Mouse (Mus musculus) hindbrain, embryonic 15.5 days (tissue): ENCODE measurements around the gene Tmem200b. TPM values are rescaled to one million over a fixed set of nuclear protein-coding genes. Genes with fewer than 3 reads are reported as not detected.

Experiments
- ATAC-seq: fragments of 200-750 bp; cut with Nextera tagmentation; 2 replicates; pipeline ENCODE4 v1.8.0; 2017; ENCODE audit warnings: low read depth, moderate number of reproducible peaks, moderate TSS enrichment; ENCODE audit not compliant: low FRiP score
- H3K27ac ChIP-seq: fragments of 300-500 bp; sonication (generic); replicated peaks from 2 replicates; pipeline ENCODE4 v1.5.1; 2015; ENCODE audit warnings: mild to moderate bottlenecking, inconsistent platforms
- H3K27me3 ChIP-seq: fragments of 300-500 bp; sonication (generic); 2 replicates; pipeline ENCODE4 v1.6.1; 2015; ENCODE audit warnings: control low read depth, inconsistent platforms
- H3K36me3 ChIP-seq: fragments of 300-500 bp; sonication (generic); 2 replicates; pipeline ENCODE4 v1.6.1; 2015; ENCODE audit warnings: control low read depth, inconsistent platforms
- H3K4me1 ChIP-seq: fragments of 300-500 bp; sonication (generic); replicated peaks from 2 replicates; pipeline ENCODE4 v1.6.1; 2015; ENCODE audit warnings: control low read depth, inconsistent platforms
- H3K4me2 ChIP-seq: fragments of 300-500 bp; sonication (generic); 2 replicates; pipeline ENCODE4 v1.6.1; 2015; ENCODE audit warnings: moderate library complexity, mild to moderate bottlenecking, inconsistent platforms
- H3K4me3 ChIP-seq: fragments of 300-500 bp; sonication (generic); 2 replicates; pipeline ENCODE4 v1.5.1; 2015; ENCODE audit warnings: mild to moderate bottlenecking, inconsistent platforms
- H3K9ac ChIP-seq: fragments of 300-500 bp; sonication (generic); 2 replicates; pipeline ENCODE4 v1.6.1; 2015; ENCODE audit warnings: inconsistent platforms
- H3K9me3 ChIP-seq: fragments of 300-500 bp; sonication (generic); 2 replicates; pipeline ENCODE4 v1.6.1; 2016; ENCODE audit warnings: control low read depth, inconsistent platforms
- WGBS: fragments of 180-500 bp; shearing (Covaris S2); methylation state at CpG from one replicate; pipeline ENCODE4 v1.1.7; 2015; 5-methylcytosine and 5-hydroxymethylcytosine counted together
- polyA plus RNA-seq: library from polyadenylated mRNA; unstranded; fragments of >200 nt; fragmentation: Nextera tagmentation; extraction: Ambion mirVana; gene quantifications from 2 replicates; pipeline ENCODE4 v1.2.1, GENCODE M21; 2015

Tmem200b gene
- polyA plus RNA-seq, 1 experiment from 2014 or later: 0.29 TPM

DNA sequence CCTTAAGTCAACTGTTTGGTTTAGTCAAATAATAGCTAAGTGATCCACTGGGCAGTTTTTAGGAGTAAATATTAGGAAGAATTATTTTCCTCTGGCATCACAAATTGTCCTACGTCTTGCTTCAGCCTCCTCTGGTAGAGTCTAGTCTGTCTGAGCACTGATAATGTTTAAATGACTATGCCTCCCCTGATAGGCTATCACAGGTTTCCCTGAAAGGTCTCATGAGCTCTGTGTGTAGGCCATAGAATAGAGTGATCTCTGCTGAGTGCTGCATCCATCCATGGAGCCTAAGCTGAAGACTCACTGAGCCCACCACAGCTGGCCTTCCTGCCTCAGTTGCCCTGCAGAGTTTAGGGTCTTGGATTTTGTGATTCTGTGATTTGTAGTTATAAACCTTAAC is 33.0 kb upstream of the Tmem200b start:
- Histone ChIP-seq H3K4me1 (peaks cover 7% of the 10 kb centered on the region; the same call in 1 of the 2 replicates), H3K36me3 (peaks cover 25% of the 10 kb centered on the region), H3K27ac (no peak overlapping the region), H3K9me3 (no peaks in the 10 kb centered on the region), H3K9ac (no peak overlapping the region), H3K4me2 (no peak overlapping the region), H3K27me3 (no peaks in the 10 kb centered on the region), H3K4me3 (no peak overlapping the region)
- ATAC-seq: no peak
- WGBS: 73% methylated on average over 1 of the region's 1 CpGs

DNA sequence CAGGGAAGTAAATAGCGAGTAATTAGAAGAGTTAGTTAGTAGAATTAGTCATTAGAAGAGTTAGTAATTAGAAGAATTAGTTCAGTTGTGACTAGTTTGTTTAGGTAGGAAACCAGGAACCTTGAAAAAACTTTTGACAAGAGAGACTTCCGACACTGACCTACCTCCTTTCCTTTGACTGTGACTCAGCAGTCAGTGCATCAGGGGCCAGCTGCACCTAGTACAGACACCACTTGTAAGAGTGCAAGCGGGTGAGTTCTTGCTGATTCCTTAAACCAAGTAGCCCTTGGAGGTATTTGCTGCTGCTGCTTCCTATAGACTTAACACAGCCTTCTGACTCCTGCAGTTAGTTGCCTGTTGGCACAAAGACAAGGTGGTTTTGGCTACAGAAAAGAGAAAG is 30.9 kb upstream of the Tmem200b start:
- Histone ChIP-seq H3K27me3 (no peaks in the 10 kb centered on the region), H3K4me1 (no peaks in the 10 kb centered on the region), H3K4me2 (no peak overlapping the region), H3K27ac (no peak overlapping the region), H3K9ac (no peak overlapping the region), H3K9me3 (no peaks in the 10 kb centered on the region), H3K36me3 (peaks cover 37% of the 10 kb centered on the region), H3K4me3 (no peak overlapping the region)
- ATAC-seq: no peak
- WGBS: 91% methylated on average over 3 of the region's 3 CpGs

DNA sequence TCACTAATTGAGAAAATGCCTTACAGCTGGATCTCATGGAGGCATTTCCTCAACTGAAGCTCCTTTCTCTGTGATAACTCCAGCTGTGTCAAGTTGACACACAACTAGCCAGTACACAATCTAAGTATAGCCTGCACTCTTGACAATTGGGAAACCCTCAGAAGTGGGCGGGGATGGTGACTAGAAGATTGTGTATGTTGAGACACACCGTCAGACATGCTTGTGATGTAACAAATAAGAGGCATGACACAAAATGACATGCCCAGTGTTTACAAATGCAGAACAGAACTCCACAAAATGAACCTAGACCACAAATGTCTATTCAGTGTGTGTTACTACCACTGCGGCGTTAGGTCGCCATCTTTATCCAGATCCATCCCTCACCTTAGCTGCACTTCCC is 24.5 kb upstream of the Tmem200b start:
- H3K9me3 ChIP-seq: no peaks in the 10 kb centered on the region
- no peak overlapping the region for H3K27ac ChIP-seq
- no peak overlapping the region for H3K4me2 ChIP-seq
- peaks cover 78% of the 10 kb centered on the region for H3K36me3 ChIP-seq
- no peak for ATAC-seq
- 94% methylated on average over 5 of the region's 5 CpGs for WGBS
- no peak overlapping the region for H3K4me3 ChIP-seq
- no peaks in the 10 kb centered on the region for H3K4me1 ChIP-seq
- no peaks in the 10 kb centered on the region for H3K27me3 ChIP-seq
- no peak overlapping the region for H3K9ac ChIP-seq

DNA sequence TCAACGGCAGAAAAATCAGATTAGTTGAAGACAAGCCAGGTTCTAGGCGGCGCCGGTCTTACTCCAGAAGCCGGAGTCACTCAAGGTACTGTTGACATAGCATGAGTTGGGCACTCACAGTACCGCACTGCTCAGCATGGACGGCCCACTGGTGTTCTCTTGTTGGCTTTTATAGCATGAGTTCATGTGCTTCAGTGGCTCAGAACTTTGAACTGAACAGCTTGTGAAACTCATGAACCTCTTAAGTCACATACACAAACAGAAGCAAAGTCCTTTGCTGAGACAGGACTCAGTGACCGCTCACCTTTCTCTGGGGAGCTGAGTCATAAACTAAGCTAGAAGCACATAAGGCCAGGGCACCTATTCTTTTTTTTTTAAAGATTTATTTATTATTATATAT is 23.8 kb upstream of the Tmem200b start:
- no peak overlapping the region for H3K4me2 ChIP-seq
- no peaks in the 10 kb centered on the region for H3K4me1 ChIP-seq
- H3K36me3 ChIP-seq: peaks cover 78% of the 10 kb centered on the region
- no peak overlapping the region for H3K27ac ChIP-seq
- 94% methylated on average over 8 of the region's 8 CpGs for WGBS
- no peaks in the 10 kb centered on the region for H3K9me3 ChIP-seq
- no peak overlapping the region for H3K4me3 ChIP-seq
- no peaks in the 10 kb centered on the region for H3K27me3 ChIP-seq
- H3K9ac ChIP-seq: no peak overlapping the region
- no peak for ATAC-seq

- WGBS: 81% methylated on average over 12 of the region's 12 CpGs
- peaks cover 70% of the 10 kb centered on the region for H3K36me3 ChIP-seq
These were observed 22.9 kb upstream of the Tmem200b start for GRCm38 (mm10) chr4:131898503-131899179.

GRCm38 (mm10) chr4:131899180-131899554 is 22.4 kb upstream of the Tmem200b start:
- H3K27ac ChIP-seq: no peak overlapping the region
- H3K36me3 ChIP-seq: peaks cover 65% of the 10 kb centered on the region
- H3K9me3 ChIP-seq: no peaks in the 10 kb centered on the region
- no peak for ATAC-seq
- H3K4me2 ChIP-seq: no peak overlapping the region
- 81% methylated on average over 6 of the region's 6 CpGs for WGBS
- H3K4me1 ChIP-seq: no peaks in the 10 kb centered on the region
- H3K27me3 ChIP-seq: no peaks in the 10 kb centered on the region
- H3K9ac ChIP-seq: no peak overlapping the region
- H3K4me3 ChIP-seq: no peak overlapping the region

More at GRCm38 (mm10) chr4:131898503-131899179, 22.9 kb upstream of the Tmem200b start:
- Histone ChIP-seq H3K4me1 (no peaks in the 10 kb centered on the region), H3K27ac (no peak overlapping the region), H3K4me3 (no peak overlapping the region), H3K9me3 (no peaks in the 10 kb centered on the region), H3K27me3 (no peaks in the 10 kb centered on the region), H3K4me2 (no peak overlapping the region), H3K9ac (no peak overlapping the region)
- ATAC-seq: no peak

GRCm38 (mm10) chr4:131901090-131901489 is 20.5 kb upstream of the Tmem200b start:
- 91% methylated on average over 15 of the region's 15 CpGs for WGBS
- Histone ChIP-seq H3K4me3 (no peak overlapping the region), H3K4me2 (no peak overlapping the region), H3K27me3 (no peaks in the 10 kb centered on the region), H3K4me1 (no peaks in the 10 kb centered on the region), H3K9me3 (no peaks in the 10 kb centered on the region), H3K9ac (no peak overlapping the region), H3K36me3 (peaks cover 57% of the 10 kb centered on the region), H3K27ac (no peak overlapping the region)
- no peak for ATAC-seq

DNA sequence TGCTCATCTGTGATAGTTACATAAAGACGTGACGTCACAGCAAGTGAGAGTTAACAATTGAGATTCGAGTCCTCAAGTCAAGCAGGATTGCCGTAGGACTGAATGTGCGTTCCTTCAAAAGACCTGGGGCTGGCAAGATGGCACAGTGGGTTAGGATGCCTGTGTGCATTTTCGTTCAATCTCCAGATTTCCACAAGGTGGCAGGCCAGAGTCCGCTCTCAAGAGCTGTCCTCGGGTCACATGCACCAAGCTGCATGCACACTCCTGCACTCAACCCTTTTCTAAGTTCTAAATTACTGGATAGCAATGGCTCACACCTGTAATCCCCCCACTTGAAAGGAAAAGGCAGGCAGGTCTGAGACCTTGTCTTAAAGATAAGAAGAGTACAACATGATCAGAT is 17.1 kb upstream of the Tmem200b start:
- no peak overlapping the region for H3K4me2 ChIP-seq
- ATAC-seq: 0 out of 2 replicates have a peak, but pooled peaks have one; percentile 12
- no peaks in the 10 kb centered on the region for H3K27me3 ChIP-seq
- no peak overlapping the region for H3K4me3 ChIP-seq
- H3K27ac ChIP-seq: no peak overlapping the region
- no peaks in the 10 kb centered on the region for H3K4me1 ChIP-seq
- 63% methylated on average over 8 of the region's 8 CpGs for WGBS
- H3K9ac ChIP-seq: no peak overlapping the region
- H3K9me3 ChIP-seq: no peaks in the 10 kb centered on the region
- H3K36me3 ChIP-seq: peaks cover 36% of the 10 kb centered on the region

DNA sequence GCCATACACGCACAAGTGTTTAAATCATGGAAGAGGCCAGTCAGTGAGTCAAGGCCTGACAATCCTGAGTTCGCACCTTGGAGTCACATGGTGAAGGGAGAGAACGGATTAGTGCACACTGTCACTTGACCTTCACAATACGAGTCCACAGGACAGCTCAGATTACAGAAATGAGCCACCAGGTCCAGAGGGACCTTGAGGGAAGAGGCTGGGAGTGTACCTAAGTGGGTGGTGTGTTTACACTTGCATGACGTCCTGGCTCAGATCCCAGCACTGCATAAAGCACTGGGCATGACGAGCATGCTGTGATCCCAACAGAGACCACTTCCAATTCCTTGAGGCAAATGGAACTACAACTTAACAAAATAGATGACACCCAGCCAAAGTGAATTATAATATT is 15.1 kb upstream of the Tmem200b start:
- H3K36me3 ChIP-seq: peaks cover 16% of the 10 kb centered on the region
- H3K9me3 ChIP-seq: no peaks in the 10 kb centered on the region
- H3K4me2 ChIP-seq: no peak overlapping the region
- 74% methylated on average over 6 of the region's 6 CpGs for WGBS
- H3K9ac ChIP-seq: no peak overlapping the region
- no peaks in the 10 kb centered on the region for H3K27me3 ChIP-seq
- H3K27ac ChIP-seq: no peak overlapping the region
- H3K4me1 ChIP-seq: peaks cover 13% of the 10 kb centered on the region
- ATAC-seq: no peak
- H3K4me3 ChIP-seq: no peak overlapping the region

- H3K9me3 ChIP-seq: no peaks in the 10 kb centered on the region
- H3K36me3 ChIP-seq: peaks cover 3% of the 10 kb centered on the region; the same call in 1 of the 2 replicates
- WGBS: 94% methylated on average over 3 of the region's 3 CpGs
- ATAC-seq: no peak
- H3K9ac ChIP-seq: no peak overlapping the region
- no peak overlapping the region for H3K4me2 ChIP-seq
- no peak overlapping the region for H3K27ac ChIP-seq
- H3K4me1 ChIP-seq: peaks cover 13% of the 10 kb centered on the region
- H3K27me3 ChIP-seq: peaks cover 10% of the 10 kb centered on the region
- H3K4me3 ChIP-seq: no peak overlapping the region
These were observed 13.7 kb upstream of the Tmem200b start for GRCm38 (mm10) chr4:131907912-131908311.

DNA sequence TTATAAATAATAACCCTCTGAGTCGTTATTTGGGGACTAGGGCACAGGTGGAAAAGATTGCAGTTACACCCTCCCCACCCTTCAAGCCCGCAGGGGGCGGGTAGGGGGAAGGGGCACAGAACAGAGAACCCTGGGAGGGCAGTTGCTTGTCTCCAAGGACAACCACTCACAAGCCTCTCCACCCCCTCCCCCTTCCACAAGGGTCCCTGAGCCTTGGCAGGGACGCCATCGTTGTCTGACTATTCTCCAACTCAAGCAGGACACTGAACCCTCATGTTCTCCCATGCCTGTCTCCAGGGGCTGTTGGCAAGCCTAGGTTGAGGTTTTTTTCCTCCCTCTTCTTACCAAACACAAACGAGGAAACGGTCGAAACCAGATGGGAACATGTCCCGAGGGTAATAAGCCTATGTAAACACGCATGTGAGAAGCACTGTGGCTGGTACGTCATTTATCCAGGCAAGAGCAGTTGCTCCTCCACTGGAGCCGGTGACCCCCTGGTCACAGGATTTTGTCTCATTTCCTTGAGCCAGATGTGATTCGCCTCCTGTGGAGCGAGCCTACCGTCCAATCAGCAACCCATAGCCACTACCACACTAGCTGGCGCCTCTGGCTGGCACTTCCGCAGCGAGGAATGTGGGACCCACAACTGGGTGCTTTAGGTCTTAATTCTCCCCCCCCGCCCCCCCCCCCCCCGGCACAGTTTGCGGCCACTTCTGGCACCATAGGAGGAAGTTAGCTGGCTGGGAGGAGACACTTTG is 11.2 kb upstream of the Tmem200b start:
- ATAC-seq: 0 out of 2 replicates have a peak, but pooled peaks have one; percentile 28
- WGBS: 15% methylated on average over 19 of the region's 21 CpGs

DNA sequence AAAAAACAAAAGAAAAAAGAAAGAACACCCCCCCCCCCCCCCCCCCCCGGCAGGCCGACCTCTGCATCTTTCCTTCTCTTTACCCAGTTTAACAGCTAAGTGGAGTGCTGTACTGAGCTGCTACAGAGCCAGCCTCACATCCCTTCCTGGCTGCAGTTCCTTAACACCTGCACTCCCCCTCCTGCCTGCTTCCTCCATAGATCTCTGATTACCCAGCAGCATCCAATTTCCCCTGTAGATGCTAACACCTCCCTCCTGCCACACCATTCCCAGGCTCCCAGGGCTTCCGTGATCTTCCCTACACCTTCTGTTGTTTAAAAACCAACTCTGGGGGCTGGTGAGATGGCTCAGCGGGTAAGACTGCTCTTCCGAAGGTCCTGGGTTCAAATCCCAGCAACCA is 10.1 kb upstream of the Tmem200b start:
- H3K9ac ChIP-seq: no peak overlapping the region
- peaks cover 36% of the 10 kb centered on the region for H3K4me1 ChIP-seq
- H3K4me3 ChIP-seq: no peak overlapping the region
- no peaks in the 10 kb centered on the region for H3K9me3 ChIP-seq
- WGBS: 48% methylated on average over 5 of the region's 5 CpGs
- no peak for ATAC-seq
- H3K36me3 ChIP-seq: no peaks in the 10 kb centered on the region
- no peak overlapping the region for H3K4me2 ChIP-seq
- H3K27ac ChIP-seq: no peak overlapping the region
- H3K27me3 ChIP-seq: peaks cover 39% of the 10 kb centered on the region

More for the DNA sequence above, 11.2 kb upstream of the Tmem200b start:
- Histone ChIP-seq H3K27me3 (peaks cover 28% of the 10 kb centered on the region), H3K4me1 (peaks cover 25% of the 10 kb centered on the region), H3K4me2 (peak overlapping the region; percentile 31), H3K36me3 (no peaks in the 10 kb centered on the region), H3K4me3 (no peak overlapping the region), H3K9ac (no peak overlapping the region), H3K9me3 (no peaks in the 10 kb centered on the region), H3K27ac (no peak overlapping the region)
